Mouse (Mus musculus) Patski (cell line): Measurements from ENCODE around the gene Dab1. TPM values are rescaled to one million over a fixed set of nuclear protein-coding genes. Genes with fewer than 3 reads are reported as not detected.

Source experiments
- ATAC-seq: fragments of 100-300 bp; one replicate; pipeline ENCODE4 v1.8.0; 2021
- CTCF ChIA-PET: fragments of 350-600 bp; sonication (Branson Sonifier 250); formaldehyde crosslinking; loops from one replicate; lab custom pipeline; 2022; ENCODE audit warnings: inconsistent platforms; lab: Charles Lee
- POLR2A ChIA-PET: fragments of 350-600 bp; sonication (Branson Sonifier 250); formaldehyde crosslinking; loops from one replicate; lab custom pipeline; 2022; ENCODE audit warnings: antibody characterized with exemption, inconsistent platforms; lab: Charles Lee
- DNase-seq: peaks from one replicate; pipeline ENCODE4 v3.0.0-alpha.2; 2011; ENCODE audit warnings: low read depth, low spot score
- H3K27me3 ChIP-seq: fragments of 371-371 bp; one replicate; pipeline ENCODE4 v1.5.1; 2021
- CTCF ChIP-seq: fragments of 100-300 bp; IDR thresholded peaks from one replicate; pipeline ENCODE4 v1.5.1; 2021
- in situ Hi-C: fragments of 300-500 bp; cut with MboI; formaldehyde crosslinking; loops from 3 replicates; pipeline ENCODE4 v1.11.1; 2018; ENCODE audit warnings: low pct_unique_long_range_greater_than_20kb, mixed read lengths
- polyA plus RNA-seq: library from polyadenylated mRNA; unstranded; gene quantifications from one replicate; pipeline ENCODE4 v1.2.3, GENCODE M21; 2021

The Dab1 gene
- polyA plus RNA-seq, 1 experiment from 2014 or later = 0.08 TPM

- in situ Hi-C loops = no loop called here
- H3K27me3 ChIP-seq = no peaks in the 10 kb centered on the region
- no peak for ATAC-seq
- DNase-seq = no peak
- ChIA-PET POLR2A (no interaction called here), CTCF (interaction anchor here (0.6 kb wide), 1 partner anchor 31 kb away, joined by 3 read pairs; no protein-coding TSS in a partner anchor)
- no peak for TF ChIP-seq CTCF
Observed at GRCm38 (mm10) chr4:103896806-103897205, 277.6 kb downstream of the Dab1 start.

- CTCF ChIA-PET = no interaction called here
- ATAC-seq (no peak), DNase-seq (no peak)
- in situ Hi-C loops = no loop called here
- H3K27me3 ChIP-seq = no peaks in the 10 kb centered on the region
- POLR2A ChIA-PET = interaction anchor here (0.7 kb wide), 1 partner anchor 142 kb away, joined by 3 read pairs; no protein-coding TSS in a partner anchor
- TF ChIP-seq CTCF = no peak
Observed at GRCm38 (mm10) chr4:103897702-103898101, 278.5 kb downstream of the Dab1 start.

GRCm38 (mm10) chr4:103911441-103911840, 292.3 kb downstream of the Dab1 start:
- in situ Hi-C loops = no loop called here

GRCm38 (mm10) chr4:103912071-103912470, 292.9 kb downstream of the Dab1 start:
- POLR2A ChIA-PET = no interaction called here
- H3K27me3 ChIP-seq = peaks cover 3% of the 10 kb centered on the region
- CTCF ChIA-PET = no interaction called here
- in situ Hi-C loops = no loop called here
- ATAC-seq (no peak), DNase-seq (no peak)
- no peak for TF ChIP-seq CTCF

More at GRCm38 (mm10) chr4:103911441-103911840, 292.3 kb downstream of the Dab1 start:
- TF ChIP-seq CTCF = no peak
- DNase-seq (no peak), ATAC-seq (no peak)
- POLR2A ChIA-PET = interaction anchor here (0.6 kb wide), 1 partner anchor 587 kb away, joined by 3 read pairs; no protein-coding TSS in a partner anchor
- peaks cover 3% of the 10 kb centered on the region for H3K27me3 ChIP-seq
- CTCF ChIA-PET = no interaction called here

GRCm38 (mm10) chr4:103922431-103922931, 303.3 kb downstream of the Dab1 start:
- POLR2A ChIA-PET = no interaction called here
- ATAC-seq (no peak), DNase-seq (no peak)
- in situ Hi-C loops = no loop called here
- CTCF ChIA-PET = no interaction called here
- H3K27me3 ChIP-seq = no peaks in the 10 kb centered on the region
- TF ChIP-seq CTCF = no peak

GRCm38 (mm10) chr4:103926682-103927081, 307.5 kb downstream of the Dab1 start:
- no peak for TF ChIP-seq CTCF
- no peak for ATAC-seq
- CTCF ChIA-PET = interaction anchor here (0.6 kb wide), 1 partner anchor 19 kb away, joined by 3 read pairs; no protein-coding TSS in a partner anchor
- POLR2A ChIA-PET = no interaction called here
- in situ Hi-C loops = no loop called here
- no peak for DNase-seq
- no peaks in the 10 kb centered on the region for H3K27me3 ChIP-seq

GRCm38 (mm10) chr4:103929631-103930030, 310.5 kb downstream of the Dab1 start:
- in situ Hi-C loops = no loop called here
- H3K27me3 ChIP-seq = no peaks in the 10 kb centered on the region
- ATAC-seq (no peak), DNase-seq (no peak)
- no peak for TF ChIP-seq CTCF
- POLR2A ChIA-PET = no interaction called here
- CTCF ChIA-PET = interaction anchor here (1.6 kb wide), 1 partner anchor 81 kb away, joined by 3 read pairs; no protein-coding TSS in a partner anchor

GRCm38 (mm10) chr4:103934364-103934763, 315.2 kb downstream of the Dab1 start:
- ATAC-seq (no peak), DNase-seq (no peak)
- no peaks in the 10 kb centered on the region for H3K27me3 ChIP-seq
- CTCF ChIA-PET = no interaction called here
- in situ Hi-C loops = no loop called here
- TF ChIP-seq CTCF = no peak
- POLR2A ChIA-PET = no interaction called here

GRCm38 (mm10) chr4:103948255-103948654, 329.1 kb downstream of the Dab1 start:
- DNase-seq = no peak
- ChIA-PET POLR2A (no interaction called here), CTCF (interaction anchor here (1.6 kb wide), 1 partner anchor 48 kb away, joined by 3 read pairs; no protein-coding TSS in a partner anchor)
- no peak for ATAC-seq
- in situ Hi-C loops = no loop called here
- peaks cover 4% of the 10 kb centered on the region for H3K27me3 ChIP-seq
- TF ChIP-seq CTCF = no peak

GRCm38 (mm10) chr4:103953652-103954220, 334.6 kb downstream of the Dab1 start:
- ATAC-seq (no peak), DNase-seq (no peak)
- in situ Hi-C loops = no loop called here
- ChIA-PET POLR2A (no interaction called here), CTCF (no interaction called here)
- H3K27me3 ChIP-seq = peaks cover 4% of the 10 kb centered on the region
- TF ChIP-seq CTCF = no peak
